8 mouse cellular contexts compared by ENCODE assay signal in genomic region chr10:84754851-84755785, GRCm38 (mm10). TPM values are rescaled to one million over a fixed set of nuclear protein-coding genes. Genes with fewer than 3 reads are reported as not detected.
A peak's percentile ranks its signal among the peaks of the same experiment; 100 is the strongest.
DNase-seq lines count a peak whose midpoint lies in the region; ATAC-seq lines count a peak whose summit lies in the region.

No protein-coding gene starts in this region.

- ATAC-seq in heart, embryonic 12.5 days (ENCODE audit: insufficient number of reproducible peaks, low FRiP score): no peak
- peak; percentile 53 for ATAC-seq in forebrain, embryonic 13.5 days
- peak; percentile 61 for ATAC-seq in midbrain, embryonic 16.5 days

- H3K36me3 ChIP-seq in heart, embryonic 12.5 days: no peaks in the 10 kb centered on the region
- H3K36me3 ChIP-seq in forebrain, embryonic 13.5 days (ENCODE audit: poor library complexity, severe bottlenecking): no peaks in the 10 kb centered on the region
- no peaks in the 10 kb centered on the region for H3K36me3 ChIP-seq in midbrain, embryonic 16.5 days (ENCODE audit: control insufficient read depth, insufficient read depth, low read length)

- no peak for DNase-seq in heart, adult 9 months (ENCODE audit: low spot score in 2 of 2)
- DNase-seq in ZHBTc4 (ENCODE audit: low read depth, low spot score): peak; percentile 71
- peak; percentile 45 for DNase-seq in kidney, postnatal 14 days
- DNase-seq in spleen, postnatal 14 days (ENCODE audit: low spot score in 2 of 2): no peak
- DNase-seq in cerebellum, postnatal 36 days: no peak

- peaks cover 40% of the 10 kb centered on the region for H3K4me1 ChIP-seq in heart, embryonic 12.5 days (replicated peaks)
- H3K4me1 ChIP-seq in forebrain, embryonic 13.5 days: peaks cover 61% of the 10 kb centered on the region
- H3K4me1 ChIP-seq in midbrain, embryonic 16.5 days (ENCODE audit: control insufficient read depth, insufficient read depth, low read length): peaks cover 42% of the 10 kb centered on the region

- peak overlapping the region; percentile 77 for H3K4me2 ChIP-seq in heart, embryonic 12.5 days
- peak overlapping the region; percentile 85 for H3K4me2 ChIP-seq in forebrain, embryonic 13.5 days
- peak overlapping the region; percentile 93 for H3K4me2 ChIP-seq in midbrain, embryonic 16.5 days (ENCODE audit: low read length)

- H3K9ac ChIP-seq in heart, embryonic 12.5 days: 0 out of 2 replicates have a peak overlapping the region, but pooled peaks have one; percentile 19
- H3K9ac ChIP-seq in forebrain, embryonic 13.5 days: peak overlapping the region; percentile 69
- H3K9ac ChIP-seq in midbrain, embryonic 16.5 days (ENCODE audit: low read depth, low read length): peak overlapping the region; percentile 66

- H3K27ac ChIP-seq in heart, embryonic 12.5 days (ENCODE audit: poor library complexity, severe bottlenecking): no peak overlapping the region
- peak overlapping the region; percentile 94 for H3K27ac ChIP-seq in forebrain, embryonic 13.5 days
- H3K27ac ChIP-seq in midbrain, embryonic 16.5 days (ENCODE audit: low read length): peak overlapping the region; percentile 79

- H3K9me3 ChIP-seq in heart, embryonic 12.5 days (replicated peaks): no peaks in the 10 kb centered on the region
- H3K9me3 ChIP-seq in forebrain, embryonic 13.5 days (replicated peaks): no peaks in the 10 kb centered on the region
- no peaks in the 10 kb centered on the region for H3K9me3 ChIP-seq in midbrain, embryonic 16.5 days (replicated peaks; ENCODE audit: control insufficient read depth, low read length, poor library complexity, severe bottlenecking)

- H3K27me3 ChIP-seq in heart, embryonic 12.5 days (replicated peaks): peaks cover 91% of the 10 kb centered on the region
- H3K27me3 ChIP-seq in forebrain, embryonic 13.5 days: peaks cover 47% of the 10 kb centered on the region
- peaks cover 25% of the 10 kb centered on the region for H3K27me3 ChIP-seq in midbrain, embryonic 16.5 days (ENCODE audit: control insufficient read depth, insufficient read depth, low read depth, low read length)

- WGBS in heart, embryonic 12.5 days: 1% methylated on average over 60 of the region's 66 CpGs
- WGBS in forebrain, embryonic 13.5 days: under 1% methylated on average over 66 of the region's 66 CpGs
- WGBS in midbrain, embryonic 16.5 days: under 1% methylated on average over 61 of the region's 66 CpGs

- H3K4me3 ChIP-seq in heart, embryonic 12.5 days: peak overlapping the region; percentile 49
- H3K4me3 ChIP-seq in forebrain, embryonic 13.5 days: peak overlapping the region; percentile 47
- H3K4me3 ChIP-seq in midbrain, embryonic 16.5 days (ENCODE audit: low read depth, low read length): peak overlapping the region; percentile 40

RNA-seq across cellular contexts. Expression of gene Rfx4, which starts 0.7 kb away (rescaled TPM):
- 0.19 and 0.42 TPM in 2 replicates for polyA plus RNA-seq in heart, embryonic 12.5 days (2016; fragmentation: Nextera tagmentation; extraction: Ambion mirVana)
- 11.8 and 15.6 TPM in 2 replicates for polyA plus RNA-seq in forebrain, embryonic 13.5 days (2015; fragmentation: Nextera tagmentation; extraction: Ambion mirVana)
- 12.6 and 13.9 TPM in 2 replicates for polyA plus RNA-seq in midbrain, embryonic 16.5 days (2015; fragmentation: Nextera tagmentation; extraction: Ambion mirVana)

Comparison
In these comparisons a context has a peak if more than half of its experiments do, and no peak if none do; other contexts are left out.
1. H3K9ac ChIP-seq: peak in every context shown above with its lines; median percentile 69 in forebrain, embryonic 13.5 days; 66 in midbrain, embryonic 16.5 days; 19 in heart, embryonic 12.5 days.
2. DNase-seq: peak in ZHBTc4 (single experiment) and kidney, postnatal 14 days (single experiment); none in heart, adult 9 months (0 of 2), spleen, postnatal 14 days (0 of 2) and cerebellum, postnatal 36 days (0 of 2).
3. Peak in every context shown above with its lines, with median percentiles within 50 percentile points of each other: H3K4me2 ChIP-seq and H3K4me3 ChIP-seq.